Mouse (Mus musculus) liver, embryonic 15.5 days (tissue): ENCODE measurements around the gene Slc4a11. TPM values are rescaled to one million over a fixed set of nuclear protein-coding genes. Genes with fewer than 3 reads are reported as not detected.
"Not testable (repeated sequence)": the region's sequence is repeated elsewhere in the genome, so short reads cannot be mapped to it uniquely, and the experiment has no call there.

Experiments used
- ATAC-seq: fragments of 200-750 bp; cut with Nextera tagmentation; 2 replicates; pipeline ENCODE4 v1.8.0; 2017; ENCODE audit warnings: moderate number of reproducible peaks, mild to moderate bottlenecking, moderate library complexity; ENCODE audit not compliant: insufficient read depth
- H3K27ac ChIP-seq: fragments of 300-500 bp; sonication (generic); replicated peaks from 2 replicates; pipeline ENCODE4 v1.5.1; 2015; ENCODE audit warnings: mild to moderate bottlenecking, inconsistent platforms
- H3K27me3 ChIP-seq: fragments of 300-500 bp; sonication (generic); 2 replicates; pipeline ENCODE4 v1.6.1; 2015; ENCODE audit warnings: mild to moderate bottlenecking, inconsistent platforms
- H3K36me3 ChIP-seq: fragments of 300-500 bp; sonication (generic); replicated peaks from 2 replicates; pipeline ENCODE4 v1.6.1; 2015; ENCODE audit warnings: moderate library complexity, mild to moderate bottlenecking, inconsistent platforms
- H3K4me1 ChIP-seq: fragments of 300-500 bp; sonication (generic); replicated peaks from 2 replicates; pipeline ENCODE4 v1.6.1; 2015; ENCODE audit warnings: inconsistent platforms
- H3K4me2 ChIP-seq: fragments of 300-500 bp; sonication (generic); 2 replicates; pipeline ENCODE4 v1.6.1; 2015; ENCODE audit warnings: moderate library complexity, mild to moderate bottlenecking, inconsistent platforms
- H3K4me3 ChIP-seq: fragments of 300-500 bp; sonication (generic); replicated peaks from 2 replicates; pipeline ENCODE4 v1.5.1; 2015; ENCODE audit warnings: mild to moderate bottlenecking, inconsistent platforms
- H3K9ac ChIP-seq: fragments of 300-500 bp; sonication (generic); 2 replicates; pipeline ENCODE4 v1.6.1; 2015; ENCODE audit warnings: moderate library complexity, mild to moderate bottlenecking, inconsistent platforms
- H3K9me3 ChIP-seq: fragments of 300-500 bp; sonication (generic); replicated peaks from 2 replicates; pipeline ENCODE4 v1.6.1; 2016; ENCODE audit warnings: inconsistent platforms
- WGBS: fragments of 180-500 bp; shearing (Covaris S2); methylation state at CpG from one replicate; pipeline ENCODE4 v1.1.7; 2015; ENCODE audit warnings: mixed read lengths; ENCODE audit not compliant: insufficient replicate concordance; 5-methylcytosine and 5-hydroxymethylcytosine counted together
- polyA plus RNA-seq: library from polyadenylated mRNA; unstranded; fragments of >200 nt; fragmentation: Nextera tagmentation; extraction: Ambion mirVana; gene quantifications from 2 replicates; pipeline ENCODE4 v1.2.1, GENCODE M21; 2015

Slc4a11 gene
- polyA plus RNA-seq, 1 experiment from 2014 or later, result 0.14 TPM

- Histone ChIP-seq H3K4me3 (no peak overlapping the region), H3K36me3 (peaks cover 64% of the 10 kb centered on the region)
- 83% methylated on average over 2 of the region's 2 CpGs for WGBS
These were observed 44.0 kb downstream of the Slc4a11 start for GRCm38 (mm10) chr2:130653303-130653702.

DNA sequence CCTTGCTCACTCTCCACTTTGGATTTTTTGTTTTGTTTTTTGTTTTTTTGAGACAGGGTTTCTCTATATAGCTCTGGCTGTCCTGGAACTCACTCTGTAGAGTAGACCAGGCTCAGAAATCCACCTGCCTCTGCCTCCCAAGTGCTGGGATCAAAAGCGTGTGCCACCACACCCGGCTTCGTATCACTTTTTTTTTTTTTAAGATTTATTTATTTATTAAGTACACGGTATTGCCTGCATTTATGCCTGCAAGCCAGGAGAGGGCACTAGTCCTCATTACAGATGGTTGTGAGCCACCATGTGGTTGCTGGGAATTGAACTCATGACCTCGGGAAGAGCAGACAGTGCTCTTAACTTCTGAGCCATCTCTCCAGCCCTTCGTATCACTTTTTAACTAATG lies 48.3 kb downstream of the Slc4a11 start:
- not testable (repeated sequence) for H3K4me3 ChIP-seq, H3K27ac ChIP-seq, H3K27me3 ChIP-seq, H3K9me3 ChIP-seq, H3K4me1 ChIP-seq, ATAC-seq, H3K4me2 ChIP-seq, H3K9ac ChIP-seq
- WGBS, result 72% methylated on average over 6 of the region's 6 CpGs
- H3K36me3 ChIP-seq, result peaks cover 23% of the 10 kb centered on the region

More at GRCm38 (mm10) chr2:130653303-130653702, 44.0 kb downstream of the Slc4a11 start:
- H3K4me2 ChIP-seq, result no peak overlapping the region
- peaks cover 42% of the 10 kb centered on the region for H3K4me1 ChIP-seq
- no peaks in the 10 kb centered on the region for H3K9me3 ChIP-seq
- no peak for ATAC-seq
- H3K27me3 ChIP-seq, result no peaks in the 10 kb centered on the region
- H3K9ac ChIP-seq, result no peak overlapping the region
- H3K27ac ChIP-seq, result peak overlapping the region; percentile 89

DNA sequence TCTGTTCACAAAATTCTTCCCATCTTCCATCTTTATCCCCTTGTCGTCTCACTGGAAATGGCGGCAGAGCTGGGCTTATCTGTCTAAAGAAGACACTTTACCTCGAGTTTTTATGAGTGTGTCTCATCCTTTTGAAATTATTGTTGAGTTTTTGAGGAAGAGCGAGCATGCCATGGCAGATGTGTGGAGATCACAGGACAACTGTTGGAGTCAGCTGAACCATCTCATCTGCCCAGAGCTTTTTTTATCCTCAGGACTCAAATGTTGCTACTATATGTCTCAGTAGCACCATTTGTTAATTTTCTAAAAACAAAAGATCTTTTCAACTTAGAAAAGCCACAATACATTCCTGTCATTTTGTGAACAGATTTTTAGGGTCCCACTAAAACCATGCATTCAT lies 52.1 kb downstream of the Slc4a11 start:
- Histone ChIP-seq H3K4me2 (no peak overlapping the region), H3K27ac (no peak overlapping the region), H3K4me3 (no peak overlapping the region), H3K9me3 (no peaks in the 10 kb centered on the region), H3K9ac (no peak overlapping the region), H3K27me3 (peaks cover 22% of the 10 kb centered on the region), H3K36me3 (0 out of 2 replicates have a peak, but pooled peaks cover under 1% of the 10 kb centered on the region), H3K4me1 (peaks cover 17% of the 10 kb centered on the region)
- 66% methylated on average over 4 of the region's 4 CpGs for WGBS
- ATAC-seq, result no peak

GRCm38 (mm10) chr2:130642684-130643369 lies 54.5 kb downstream of the Slc4a11 start, which contains the start of gene Lzts3:
Gene Lzts3 (minus strand): TSS chr2:130642803.
- Histone ChIP-seq H3K4me3 (peak within 1 kb of the TSS; percentile 68), H3K4me1 (peaks cover 20% of the 10 kb centered on the region), H3K27ac (peak within 1 kb of the TSS; percentile 55), H3K9me3 (no peaks in the 10 kb centered on the region), H3K4me2 (peak within 1 kb of the TSS; percentile 99), H3K27me3 (peaks cover 44% of the 10 kb centered on the region), H3K36me3 (no peaks in the 10 kb centered on the region), H3K9ac (peak within 1 kb of the TSS; percentile 69)
- peak; percentile 98 for ATAC-seq
- 3% methylated on average over 40 of the region's 40 CpGs for WGBS

DNA sequence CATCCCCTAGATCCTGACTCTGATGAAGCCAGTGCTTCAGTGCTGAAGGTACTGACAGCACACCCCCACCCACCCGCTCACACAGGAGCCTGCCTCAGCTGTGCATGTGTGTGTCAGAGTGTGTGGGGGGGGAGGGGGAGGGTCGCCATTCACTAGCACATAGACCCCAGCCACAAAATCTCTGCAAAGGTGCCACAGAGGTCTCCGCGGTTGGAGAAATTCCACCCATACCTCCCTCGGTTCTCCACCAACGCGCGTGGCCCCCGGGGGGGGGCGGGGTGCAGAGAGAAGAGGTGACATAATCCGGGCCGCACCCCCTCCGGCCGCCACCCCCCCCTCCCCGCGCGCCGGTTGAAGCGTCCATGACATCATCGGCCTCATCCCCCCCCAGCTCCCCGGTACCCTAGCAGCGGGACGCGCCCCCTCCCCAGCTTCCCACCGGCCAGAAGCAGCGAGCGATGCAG lies 55.1 kb downstream of the Slc4a11 start:
- Histone ChIP-seq H3K4me3 (peak overlapping the region; percentile 68), H3K4me1 (peaks cover 25% of the 10 kb centered on the region), H3K9me3 (no peaks in the 10 kb centered on the region), H3K36me3 (no peaks in the 10 kb centered on the region), H3K9ac (peak overlapping the region; percentile 69), H3K27me3 (peaks cover 50% of the 10 kb centered on the region), H3K4me2 (peak overlapping the region; percentile 99), H3K27ac (peak overlapping the region; percentile 55)
- ATAC-seq, result peak; percentile 17; the same call in 1 of the 2 replicates
- WGBS, result under 1% methylated on average over 23 of the region's 27 CpGs

- Histone ChIP-seq H3K4me1 (peaks cover 25% of the 10 kb centered on the region), H3K27me3 (peaks cover 57% of the 10 kb centered on the region), H3K9ac (no peak overlapping the region), H3K4me3 (peak overlapping the region; percentile 68), H3K4me2 (peak overlapping the region; percentile 99), H3K36me3 (no peaks in the 10 kb centered on the region), H3K9me3 (no peaks in the 10 kb centered on the region), H3K27ac (no peak overlapping the region)
- WGBS, result 50% methylated on average over 6 of the region's 6 CpGs
- no peak for ATAC-seq
These were observed 55.8 kb downstream of the Slc4a11 start for GRCm38 (mm10) chr2:130641351-130642025.

DNA sequence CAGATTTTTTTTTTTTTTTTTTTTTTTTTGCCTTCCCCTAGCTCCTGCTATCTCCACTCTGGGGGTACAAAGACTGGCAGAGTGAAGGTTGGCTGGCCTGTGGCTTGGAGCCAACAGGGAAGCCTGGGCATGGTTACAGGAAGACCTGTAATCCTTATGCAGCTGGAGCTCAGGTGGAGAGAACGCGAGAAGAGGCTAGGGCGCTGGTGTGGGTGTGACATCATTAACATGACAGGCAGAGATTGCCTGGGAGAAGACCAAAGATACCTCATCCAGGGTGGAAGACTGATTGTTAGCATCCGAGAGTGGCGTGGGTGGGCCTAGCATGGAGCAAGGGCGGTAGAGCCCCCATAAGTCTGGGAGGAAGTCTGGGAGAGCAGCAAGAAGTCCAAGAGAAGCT lies 58.0 kb downstream of the Slc4a11 start:
- H3K36me3 ChIP-seq, result 0 out of 2 replicates have a peak, but pooled peaks cover 4% of the 10 kb centered on the region
- no peak overlapping the region for H3K9ac ChIP-seq
- peaks cover 46% of the 10 kb centered on the region for H3K4me1 ChIP-seq
- H3K4me2 ChIP-seq, result no peak overlapping the region
- H3K4me3 ChIP-seq, result no peak overlapping the region
- peaks cover 80% of the 10 kb centered on the region for H3K27me3 ChIP-seq
- WGBS, result 65% methylated on average over 6 of the region's 6 CpGs
- no peak overlapping the region for H3K27ac ChIP-seq
- H3K9me3 ChIP-seq, result no peaks in the 10 kb centered on the region
- ATAC-seq, result no peak

GRCm38 (mm10) chr2:130638101-130638611 lies 59.2 kb downstream of the Slc4a11 start:
- no peak for ATAC-seq
- Histone ChIP-seq H3K4me2 (peak overlapping the region; percentile 38), H3K9me3 (no peaks in the 10 kb centered on the region), H3K4me1 (peaks cover 42% of the 10 kb centered on the region), H3K27ac (0 out of 2 replicates have a peak overlapping the region, but pooled peaks have one; percentile 38), H3K9ac (no peak overlapping the region), H3K27me3 (peaks cover 91% of the 10 kb centered on the region), H3K4me3 (no peak overlapping the region), H3K36me3 (0 out of 2 replicates have a peak, but pooled peaks cover 4% of the 10 kb centered on the region)
- 43% methylated on average over 16 of the region's 16 CpGs for WGBS

- WGBS, result 16% methylated on average over 21 of the region's 21 CpGs
- Histone ChIP-seq H3K36me3 (0 out of 2 replicates have a peak, but pooled peaks cover 4% of the 10 kb centered on the region), H3K27me3 (peaks cover 91% of the 10 kb centered on the region), H3K4me1 (peaks cover 30% of the 10 kb centered on the region), H3K27ac (no peak overlapping the region), H3K9ac (no peak overlapping the region), H3K4me3 (peak overlapping the region; percentile 36), H3K4me2 (peak overlapping the region; percentile 60), H3K9me3 (no peaks in the 10 kb centered on the region)
- peak; percentile 38; the same call in 1 of the 2 replicates for ATAC-seq
These were observed 61.5 kb downstream of the Slc4a11 start for GRCm38 (mm10) chr2:130635847-130636246.

DNA sequence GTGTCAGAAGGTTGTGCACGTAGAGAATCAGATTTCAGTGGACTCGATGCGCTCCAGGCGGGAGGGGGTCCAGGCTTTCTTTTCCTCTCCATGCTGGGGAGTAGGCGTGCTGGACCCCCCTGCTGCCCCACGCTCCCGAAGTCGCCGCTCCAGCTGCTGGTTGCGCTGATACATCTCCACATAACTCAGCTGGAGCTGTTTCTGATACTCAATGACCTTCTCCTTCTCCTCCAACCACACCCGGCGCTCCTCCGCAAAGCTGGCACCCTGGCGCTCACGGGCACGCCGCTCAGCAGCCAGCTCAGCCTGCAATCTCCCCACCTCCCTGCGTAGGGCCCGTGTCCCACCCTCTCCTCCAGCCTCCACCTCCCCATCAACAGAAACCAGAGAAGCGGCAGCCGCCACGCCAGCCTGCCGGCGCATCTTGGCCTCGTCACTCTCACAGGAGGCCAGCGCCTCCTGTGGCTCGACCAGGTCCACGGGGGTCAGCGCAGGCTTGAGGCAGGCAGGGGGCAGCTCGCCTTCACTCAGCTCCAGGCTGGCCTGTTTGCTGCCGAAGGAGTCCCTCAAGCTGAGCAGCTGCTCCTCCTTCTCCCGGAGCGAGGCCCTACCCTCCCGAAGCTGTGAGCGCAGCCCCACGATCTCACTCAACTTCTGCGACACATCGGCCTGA lies 62.4 kb downstream of the Slc4a11 start:
- 3% methylated on average over 38 of the region's 38 CpGs for WGBS
- Histone ChIP-seq H3K4me2 (peak overlapping the region; percentile 60), H3K9ac (no peak overlapping the region), H3K36me3 (0 out of 2 replicates have a peak, but pooled peaks cover 4% of the 10 kb centered on the region), H3K9me3 (no peaks in the 10 kb centered on the region), H3K27me3 (peaks cover 82% of the 10 kb centered on the region), H3K4me1 (peaks cover 33% of the 10 kb centered on the region), H3K27ac (no peak overlapping the region), H3K4me3 (peak overlapping the region; percentile 36)
- no peak for ATAC-seq
